Mouse (Mus musculus): ENCODE data around the gene Olfr543. TPM values are rescaled to one million over a fixed set of nuclear protein-coding genes. Genes with fewer than 3 reads are reported as not detected.

Gene Olfr543
- polyA plus RNA-seq (2015; fragmentation: Nextera tagmentation; extraction: Ambion mirVana) = 0.30 and 0.43 TPM in 2 replicates

GRCm38 (mm10) chr7:102481579-102481978 is at the start of gene Olfr543:
TSS of gene Olfr543 (minus strand) at chr7:102481679.
- H3K9me3 ChIP-seq (replicated peaks; ENCODE audit: control insufficient read depth, low read length) = no peaks in the 10 kb centered on the region
- peaks cover 11% of the 10 kb centered on the region for H3K4me1 ChIP-seq (ENCODE audit: control insufficient read depth, low read depth, low read length)
- H3K27me3 ChIP-seq (ENCODE audit: control insufficient read depth, insufficient read depth, low read depth, low read length) = no peaks in the 10 kb centered on the region
- no peak within 1 kb of the TSS for H3K27ac ChIP-seq (ENCODE audit: low read length)
- H3K9ac ChIP-seq (ENCODE audit: low read depth, low read length) = no peak within 1 kb of the TSS
- H3K36me3 ChIP-seq (ENCODE audit: control insufficient read depth, insufficient read depth) = no peaks in the 10 kb centered on the region
- 84% methylated on average over 4 of the region's 4 CpGs for WGBS (ENCODE audit: insufficient replicate concordance)
- no peak for ATAC-seq (ENCODE audit: low read depth)
- no peak within 1 kb of the TSS for H3K4me2 ChIP-seq (ENCODE audit: low read depth, low read length)
- no peak within 1 kb of the TSS for H3K4me3 ChIP-seq (ENCODE audit: low read depth, low read length)

GRCm38 (mm10) chr7:102529052-102529451 is 47.6 kb upstream of the Olfr543 start:
- no peak for ATAC-seq (ENCODE audit: low read depth)
- Histone ChIP-seq H3K9me3 (replicated peaks; ENCODE audit: control insufficient read depth, low read length) (no peaks in the 10 kb centered on the region), H3K4me1 (ENCODE audit: control insufficient read depth, low read depth, low read length) (no peaks in the 10 kb centered on the region), H3K36me3 (ENCODE audit: control insufficient read depth, insufficient read depth) (no peaks in the 10 kb centered on the region), H3K4me3 (ENCODE audit: low read depth, low read length) (no peak overlapping the region), H3K27me3 (ENCODE audit: control insufficient read depth, insufficient read depth, low read depth, low read length) (no peaks in the 10 kb centered on the region), H3K9ac (ENCODE audit: low read depth, low read length) (no peak overlapping the region), H3K27ac (ENCODE audit: low read length) (no peak overlapping the region), H3K4me2 (ENCODE audit: low read depth, low read length) (no peak overlapping the region)
- WGBS (ENCODE audit: insufficient replicate concordance) = 45% methylated on average over 1 of the region's 1 CpGs

DNA sequence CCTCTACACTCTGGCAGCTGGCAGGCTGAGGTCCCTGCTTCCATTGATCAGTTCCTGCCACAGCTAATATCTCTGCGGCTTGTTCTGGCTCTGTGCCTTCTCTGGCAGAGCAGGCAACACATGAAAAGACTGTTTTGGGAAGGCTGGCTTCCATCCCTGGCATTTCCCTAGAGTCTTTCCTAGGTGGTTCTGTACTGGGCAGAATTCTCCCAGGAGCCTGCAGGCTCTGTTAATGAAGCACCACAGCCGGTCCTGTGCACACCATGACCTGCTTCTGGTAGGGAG is 35.5 kb upstream of the Olfr543 start:
- Histone ChIP-seq H3K4me3 (ENCODE audit: low read depth, low read length) (no peak overlapping the region), H3K4me1 (ENCODE audit: control insufficient read depth, low read depth, low read length) (no peaks in the 10 kb centered on the region), H3K36me3 (ENCODE audit: control insufficient read depth, insufficient read depth) (no peaks in the 10 kb centered on the region), H3K9me3 (replicated peaks; ENCODE audit: control insufficient read depth, low read length) (no peaks in the 10 kb centered on the region), H3K9ac (ENCODE audit: low read depth, low read length) (no peak overlapping the region), H3K27ac (ENCODE audit: low read length) (no peak overlapping the region), H3K27me3 (ENCODE audit: control insufficient read depth, insufficient read depth, low read depth, low read length) (no peaks in the 10 kb centered on the region; the same call in 1 of the 2 replicates), H3K4me2 (ENCODE audit: low read depth, low read length) (no peak overlapping the region)
- 60% methylated on average over 2 of the region's 2 CpGs for WGBS (ENCODE audit: insufficient replicate concordance)
- ATAC-seq (ENCODE audit: low read depth) = no peak

GRCm38 (mm10) chr7:102516261-102517050 is 35.0 kb upstream of the Olfr543 start:
- no peak overlapping the region for H3K4me2 ChIP-seq (ENCODE audit: low read depth, low read length)
- H3K4me1 ChIP-seq (ENCODE audit: control insufficient read depth, low read depth, low read length) = no peaks in the 10 kb centered on the region
- H3K9me3 ChIP-seq (replicated peaks; ENCODE audit: control insufficient read depth, low read length) = no peaks in the 10 kb centered on the region
- WGBS (ENCODE audit: insufficient replicate concordance) = 44% methylated on average over 10 of the region's 10 CpGs
- no peak overlapping the region for H3K27ac ChIP-seq (ENCODE audit: low read length)
- ATAC-seq (ENCODE audit: low read depth) = no peak
- no peaks in the 10 kb centered on the region; the same call in 1 of the 2 replicates for H3K27me3 ChIP-seq (ENCODE audit: control insufficient read depth, insufficient read depth, low read depth, low read length)
- H3K4me3 ChIP-seq (ENCODE audit: low read depth, low read length) = no peak overlapping the region
- no peaks in the 10 kb centered on the region for H3K36me3 ChIP-seq (ENCODE audit: control insufficient read depth, insufficient read depth)
- H3K9ac ChIP-seq (ENCODE audit: low read depth, low read length) = no peak overlapping the region

DNA sequence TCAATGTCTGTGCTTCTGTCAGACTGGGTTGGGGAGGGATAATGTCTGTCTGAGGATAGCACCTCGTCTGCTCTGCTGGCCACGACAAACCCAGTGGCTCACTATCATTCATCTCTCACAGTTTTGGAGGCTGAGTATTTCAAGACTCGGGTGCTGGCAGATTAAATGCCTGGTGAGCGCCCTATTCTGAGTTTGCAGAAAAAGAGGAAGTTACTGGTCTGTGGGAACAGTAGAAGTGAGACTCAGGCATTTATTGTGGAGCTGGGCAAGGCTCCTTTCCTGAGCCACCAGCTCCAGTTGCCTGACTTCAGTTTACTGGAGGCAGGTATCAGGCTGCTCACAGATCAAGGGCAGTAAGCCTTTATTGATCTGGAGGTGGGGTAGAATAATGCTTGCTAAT is 32.7 kb upstream of the Olfr543 start:
- no peak overlapping the region for H3K4me3 ChIP-seq (ENCODE audit: low read depth, low read length)
- H3K4me1 ChIP-seq (ENCODE audit: control insufficient read depth, low read depth, low read length) = no peaks in the 10 kb centered on the region
- H3K36me3 ChIP-seq (ENCODE audit: control insufficient read depth, insufficient read depth) = no peaks in the 10 kb centered on the region
- no peaks in the 10 kb centered on the region; the same call in 1 of the 2 replicates for H3K27me3 ChIP-seq (ENCODE audit: control insufficient read depth, insufficient read depth, low read depth, low read length)
- 11% methylated on average over 4 of the region's 4 CpGs for WGBS (ENCODE audit: insufficient replicate concordance)
- no peaks in the 10 kb centered on the region for H3K9me3 ChIP-seq (replicated peaks; ENCODE audit: control insufficient read depth, low read length)
- H3K27ac ChIP-seq (ENCODE audit: low read length) = no peak overlapping the region
- no peak for ATAC-seq (ENCODE audit: low read depth)
- H3K4me2 ChIP-seq (ENCODE audit: low read depth, low read length) = no peak overlapping the region
- H3K9ac ChIP-seq (ENCODE audit: low read depth, low read length) = no peak overlapping the region

DNA sequence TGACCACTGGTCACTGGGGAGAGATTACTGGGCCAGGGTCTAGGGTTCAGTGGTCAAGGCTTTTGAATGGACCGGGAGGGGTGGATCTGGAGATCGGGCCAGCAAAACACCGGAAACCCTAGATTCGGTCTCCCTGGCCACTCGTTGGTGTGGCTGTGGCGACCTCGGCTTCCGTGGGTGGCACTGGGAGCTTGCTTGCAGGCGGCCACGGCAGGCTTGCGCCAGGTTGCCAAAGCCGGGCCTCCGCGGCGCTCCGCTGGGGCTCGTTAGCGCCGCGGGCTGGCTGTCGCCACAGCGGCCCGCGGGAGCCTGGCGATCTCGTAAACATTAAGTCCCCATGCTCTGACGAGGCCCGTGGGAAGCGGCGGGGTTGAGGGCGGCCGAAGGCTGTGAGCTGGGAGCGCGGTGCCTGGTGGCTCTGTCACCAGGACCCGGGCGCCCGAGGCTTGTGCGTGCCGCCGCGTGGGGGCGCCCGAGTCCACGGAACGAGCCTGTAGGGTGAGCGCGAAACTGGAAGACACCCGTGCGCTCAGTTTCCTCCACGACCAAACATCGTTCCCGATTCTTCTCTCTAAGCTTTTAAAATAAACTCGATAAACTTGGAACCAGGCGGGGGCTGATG is 31.4 kb upstream of the Olfr543 start:
- Histone ChIP-seq H3K27ac (ENCODE audit: low read length) (no peak overlapping the region), H3K9ac (ENCODE audit: low read depth, low read length) (peak overlapping the region; percentile 35; the same call in 1 of the 2 replicates), H3K27me3 (ENCODE audit: control insufficient read depth, insufficient read depth, low read depth, low read length) (no peaks in the 10 kb centered on the region; the same call in 1 of the 2 replicates), H3K4me2 (ENCODE audit: low read depth, low read length) (peak overlapping the region; percentile 74), H3K9me3 (replicated peaks; ENCODE audit: control insufficient read depth, low read length) (no peaks in the 10 kb centered on the region), H3K36me3 (ENCODE audit: control insufficient read depth, insufficient read depth) (no peaks in the 10 kb centered on the region), H3K4me3 (ENCODE audit: low read depth, low read length) (peak overlapping the region; percentile 51), H3K4me1 (ENCODE audit: control insufficient read depth, low read depth, low read length) (no peaks in the 10 kb centered on the region)
- under 1% methylated on average over 54 of the region's 54 CpGs for WGBS (ENCODE audit: insufficient replicate concordance)
- ATAC-seq (ENCODE audit: low read depth) = peak; percentile 78

DNA sequence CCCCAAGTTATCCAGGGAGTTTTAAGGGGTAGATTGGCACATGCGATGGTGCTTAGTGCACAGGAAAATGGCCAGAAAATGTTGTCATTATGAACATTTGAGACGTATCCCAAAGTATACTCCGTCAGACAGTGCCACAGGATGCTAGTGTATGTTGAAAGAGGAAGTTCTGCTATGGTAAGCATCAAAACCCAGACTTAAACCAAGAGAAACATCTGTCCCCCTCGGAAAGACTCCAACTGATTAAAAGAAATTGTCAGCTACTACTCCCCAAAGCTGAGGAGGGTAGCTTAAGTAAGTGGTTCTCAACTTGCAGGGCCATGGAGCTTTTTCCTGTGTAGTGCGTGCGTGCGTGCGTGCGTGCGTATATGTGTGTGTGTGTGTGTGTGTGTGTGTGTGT is 30.4 kb upstream of the Olfr543 start:
- Histone ChIP-seq H3K4me3 (ENCODE audit: low read depth, low read length) (no peak overlapping the region), H3K36me3 (ENCODE audit: control insufficient read depth, insufficient read depth) (no peaks in the 10 kb centered on the region), H3K9me3 (replicated peaks; ENCODE audit: control insufficient read depth, low read length) (no peaks in the 10 kb centered on the region), H3K4me2 (ENCODE audit: low read depth, low read length) (no peak overlapping the region), H3K27me3 (ENCODE audit: control insufficient read depth, insufficient read depth, low read depth, low read length) (no peaks in the 10 kb centered on the region; the same call in 1 of the 2 replicates), H3K27ac (ENCODE audit: low read length) (no peak overlapping the region), H3K9ac (ENCODE audit: low read depth, low read length) (no peak overlapping the region), H3K4me1 (ENCODE audit: control insufficient read depth, low read depth, low read length) (no peaks in the 10 kb centered on the region)
- 53% methylated on average over 10 of the region's 10 CpGs for WGBS (ENCODE audit: insufficient replicate concordance)
- ATAC-seq (ENCODE audit: low read depth) = no peak

DNA sequence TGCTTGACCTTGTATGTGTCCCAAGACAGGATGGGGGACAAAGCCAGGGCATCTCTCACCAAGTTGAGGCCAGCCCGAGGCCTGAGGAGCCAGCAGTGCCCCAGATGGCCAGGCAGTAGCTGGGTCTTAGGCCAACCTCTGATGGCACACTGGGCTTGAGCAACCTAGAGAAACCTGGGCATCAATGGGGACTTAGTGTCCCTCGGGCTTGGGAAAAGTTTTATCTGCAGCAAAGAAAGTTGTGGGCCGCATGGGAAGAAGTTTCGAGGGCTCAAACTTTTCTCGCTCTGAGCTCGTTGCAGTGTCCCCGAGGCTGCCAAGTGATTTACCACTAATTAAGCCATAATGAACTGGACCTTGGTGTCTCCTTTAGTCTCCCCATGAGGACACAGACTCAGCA is 28.2 kb upstream of the Olfr543 start:
- no peak for ATAC-seq (ENCODE audit: low read depth)
- 62% methylated on average over 7 of the region's 7 CpGs for WGBS (ENCODE audit: insufficient replicate concordance)
- Histone ChIP-seq H3K4me1 (ENCODE audit: control insufficient read depth, low read depth, low read length) (no peaks in the 10 kb centered on the region), H3K9me3 (replicated peaks; ENCODE audit: control insufficient read depth, low read length) (no peaks in the 10 kb centered on the region), H3K4me2 (ENCODE audit: low read depth, low read length) (no peak overlapping the region), H3K36me3 (ENCODE audit: control insufficient read depth, insufficient read depth) (no peaks in the 10 kb centered on the region), H3K27ac (ENCODE audit: low read length) (no peak overlapping the region), H3K9ac (ENCODE audit: low read depth, low read length) (no peak overlapping the region), H3K27me3 (ENCODE audit: control insufficient read depth, insufficient read depth, low read depth, low read length) (no peaks in the 10 kb centered on the region; the same call in 1 of the 2 replicates), H3K4me3 (ENCODE audit: low read depth, low read length) (no peak overlapping the region)

DNA sequence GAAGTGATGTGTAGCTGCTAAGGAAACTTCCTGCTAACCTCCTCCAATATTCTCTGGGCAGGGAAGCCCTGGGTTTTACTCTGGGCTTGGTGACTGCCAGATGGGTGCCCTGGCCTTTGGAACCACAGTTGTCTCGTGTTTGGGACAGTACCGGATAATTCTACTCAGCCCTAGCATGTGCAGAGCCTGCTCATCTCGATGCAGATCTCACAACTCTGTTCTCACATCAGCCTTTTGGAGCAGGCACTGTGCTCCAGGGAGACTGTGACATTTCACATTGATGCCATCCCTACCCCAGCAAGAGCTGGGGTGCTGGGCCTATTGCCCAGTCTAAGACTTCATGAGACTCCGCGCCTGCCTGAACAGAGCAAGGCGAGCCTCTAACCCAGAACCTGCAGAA is 27.2 kb upstream of the Olfr543 start:
- H3K9ac ChIP-seq (ENCODE audit: low read depth, low read length) = no peak overlapping the region
- no peak overlapping the region for H3K27ac ChIP-seq (ENCODE audit: low read length)
- H3K9me3 ChIP-seq (replicated peaks; ENCODE audit: control insufficient read depth, low read length) = no peaks in the 10 kb centered on the region
- no peaks in the 10 kb centered on the region for H3K36me3 ChIP-seq (ENCODE audit: control insufficient read depth, insufficient read depth)
- H3K4me3 ChIP-seq (ENCODE audit: low read depth, low read length) = no peak overlapping the region
- 76% methylated on average over 6 of the region's 6 CpGs for WGBS (ENCODE audit: insufficient replicate concordance)
- H3K4me2 ChIP-seq (ENCODE audit: low read depth, low read length) = no peak overlapping the region
- no peaks in the 10 kb centered on the region; the same call in 1 of the 2 replicates for H3K27me3 ChIP-seq (ENCODE audit: control insufficient read depth, insufficient read depth, low read depth, low read length)
- no peak for ATAC-seq (ENCODE audit: low read depth)
- no peaks in the 10 kb centered on the region for H3K4me1 ChIP-seq (ENCODE audit: control insufficient read depth, low read depth, low read length)
